Mouse (Mus musculus) G1E (cell line): Measurements from ENCODE around the gene Chst15. TPM values are rescaled to one million over a fixed set of nuclear protein-coding genes. Genes with fewer than 3 reads are reported as not detected.

Experiments
- ATAC-seq: 2 replicates; pipeline ENCODE4 v1.8.0; 2016; ENCODE audit warnings: mild to moderate bottlenecking; ENCODE audit not compliant: insufficient number of reproducible peaks, poor library complexity, low FRiP score, severe bottlenecking; ENCODE audit errors: extremely low read depth
- DNase-seq: peaks from one replicate; pipeline ENCODE4 v3.0.0; 2012; ENCODE audit warnings: low spot score
- H3K27me3 ChIP-seq: 2 replicates; pipeline ENCODE4 v1.6.1; 2012; ENCODE audit warnings: mild to moderate bottlenecking, low read length, inconsistent platforms; ENCODE audit not compliant: insufficient read depth
- H3K36me3 ChIP-seq: replicated peaks from 2 replicates; pipeline ENCODE3; 2012; ENCODE audit warnings: mild to moderate bottlenecking, inconsistent platforms
- H3K4me1 ChIP-seq: 2 replicates; pipeline ENCODE4 v1.6.1; 2012; ENCODE audit warnings: low read depth, low read length, inconsistent platforms, mixed read lengths; ENCODE audit not compliant: insufficient read depth
- H3K4me3 ChIP-seq: 2 replicates; pipeline ENCODE4 v1.5.1; 2012; ENCODE audit warnings: low read depth, mild to moderate bottlenecking, inconsistent platforms, low read length, moderate library complexity, mixed read lengths
- H3K9me3 ChIP-seq: replicated peaks from 2 replicates; pipeline ENCODE4 v1.6.1; 2012; ENCODE audit warnings: inconsistent platforms
- CTCF ChIP-seq: IDR thresholded peaks from 2 replicates; pipeline ENCODE4 v1.5.1; 2012; ENCODE audit warnings: low read depth, low read length, inconsistent platforms, mixed read lengths
- GATA1 ChIP-seq: IDR thresholded peaks from 2 replicates; pipeline ENCODE4 v1.6.1; 2012; ENCODE audit warnings: borderline replicate concordance, low read length, inconsistent platforms, mixed read lengths
- GATA2 ChIP-seq: IDR thresholded peaks from 2 replicates; pipeline ENCODE4 v1.6.1; 2012; ENCODE audit warnings: low read depth, low read length, inconsistent platforms, borderline replicate concordance
- POLR2AphosphoS5 ChIP-seq: IDR thresholded peaks from 2 replicates; pipeline ENCODE4 v1.6.1; 2012; ENCODE audit warnings: low read depth, low read length, inconsistent platforms; ENCODE audit not compliant: insufficient replicate concordance
- TAL1 ChIP-seq: conservative IDR thresholded peaks from 2 replicates; pipeline ENCODE4 v1.6.1; 2012; ENCODE audit warnings: low read depth, low read length, inconsistent platforms, mixed read lengths
- polyA plus RNA-seq: library from polyadenylated mRNA; stranded (reverse); fragments of >175 nt; gene quantifications from 2 replicates; pipeline ENCODE4 v1.2.3, GENCODE M21; 2012
- total RNA-seq, 2 experiments: library from RNA; stranded (forward) in 1 of 2; stranded (reverse) in 1 of 2; fragments of 200-1000 nt in 1 of 2; fragments of >200 nt in 1 of 2; fragmentation: Nextera tagmentation in 1 of 2; gene quantifications; 2 replicates each; pipeline ENCODE4 v1.2.3; 2014 to 2017

The Chst15 gene
- total and polyA plus RNA-seq, 3 experiments = 0.05 TPM; not detected in 2

GRCm38 (mm10) chr7:132330179-132330578 lies 13.2 kb upstream of the Chst15 start:
- ATAC-seq (no peak), DNase-seq (no peak)
- Histone ChIP-seq H3K27me3 (no peaks in the 10 kb centered on the region), H3K9me3 (peaks cover 71% of the 10 kb centered on the region), H3K4me1 (no peaks in the 10 kb centered on the region), H3K36me3 (no peaks in the 10 kb centered on the region), H3K4me3 (no peak overlapping the region)
- no peak for TF ChIP-seq CTCF
- no peak for TF ChIP-seq POLR2AphosphoS5

GRCm38 (mm10) chr7:132328648-132329047 lies 11.6 kb upstream of the Chst15 start:
- peaks cover 71% of the 10 kb centered on the region for H3K9me3 ChIP-seq
- no peak overlapping the region for H3K4me3 ChIP-seq
- TF ChIP-seq TAL1 (no peak), GATA2 (no peak), POLR2AphosphoS5 (no peak), CTCF (no peak), GATA1 (no peak)
- H3K4me1 ChIP-seq = no peaks in the 10 kb centered on the region
- H3K27me3 ChIP-seq = no peaks in the 10 kb centered on the region
- no peaks in the 10 kb centered on the region for H3K36me3 ChIP-seq
- ATAC-seq (no peak), DNase-seq (no peak)

GRCm38 (mm10) chr7:132325549-132326331 lies 8.7 kb upstream of the Chst15 start:
- Histone ChIP-seq H3K27me3 (no peaks in the 10 kb centered on the region), H3K4me1 (no peaks in the 10 kb centered on the region), H3K9me3 (peaks cover 71% of the 10 kb centered on the region), H3K4me3 (no peak overlapping the region), H3K36me3 (no peaks in the 10 kb centered on the region)
- DNase-seq = no peak
- no peak for TF ChIP-seq POLR2AphosphoS5
- no peak for TF ChIP-seq GATA1
- no peak for TF ChIP-seq CTCF
- TF ChIP-seq GATA2 = no peak
- no peak for TF ChIP-seq TAL1
- ATAC-seq = no peak

- ATAC-seq = no peak
- Histone ChIP-seq H3K36me3 (no peaks in the 10 kb centered on the region), H3K4me1 (no peaks in the 10 kb centered on the region)
Measured at GRCm38 (mm10) chr7:132323430-132323829, 6.4 kb upstream of the Chst15 start.

GRCm38 (mm10) chr7:132321392-132321958 lies 4.4 kb upstream of the Chst15 start:
- Histone ChIP-seq H3K4me3 (no peak overlapping the region), H3K4me1 (no peaks in the 10 kb centered on the region)

More at GRCm38 (mm10) chr7:132323430-132323829, 6.4 kb upstream of the Chst15 start:
- Histone ChIP-seq H3K9me3 (peaks cover 59% of the 10 kb centered on the region), H3K27me3 (no peaks in the 10 kb centered on the region), H3K4me3 (no peak overlapping the region)
- no peak for TF ChIP-seq CTCF
- TF ChIP-seq POLR2AphosphoS5 = no peak
- no peak for TF ChIP-seq GATA1
- no peak for TF ChIP-seq TAL1
- TF ChIP-seq GATA2 = no peak
- no peak for DNase-seq

GRCm38 (mm10) chr7:132316101-132317035 lies 660 bp downstream of the Chst15 start:
- H3K27me3 ChIP-seq = no peaks in the 10 kb centered on the region
- ATAC-seq (no peak), DNase-seq (no peak)
- H3K4me1 ChIP-seq = no peaks in the 10 kb centered on the region
- H3K9me3 ChIP-seq = peaks cover 77% of the 10 kb centered on the region
- no peaks in the 10 kb centered on the region for H3K36me3 ChIP-seq
- H3K4me3 ChIP-seq = no peak overlapping the region; the same call in 1 of the 2 replicates
- TF ChIP-seq GATA2 = no peak
- TF ChIP-seq TAL1 = no peak
- TF ChIP-seq GATA1 = no peak
- TF ChIP-seq POLR2AphosphoS5 = no peak
- TF ChIP-seq CTCF = no peak

More at GRCm38 (mm10) chr7:132321392-132321958, 4.4 kb upstream of the Chst15 start:
- no peaks in the 10 kb centered on the region for H3K27me3 ChIP-seq
- DNase-seq (no peak), ATAC-seq (no peak)
- H3K9me3 ChIP-seq = peaks cover 64% of the 10 kb centered on the region
- no peaks in the 10 kb centered on the region for H3K36me3 ChIP-seq
- TF ChIP-seq GATA1 (no peak), GATA2 (no peak), TAL1 (no peak), POLR2AphosphoS5 (no peak), CTCF (no peak)
